Mouse (Mus musculus): ENCODE results near the gene Ptpre.

Ptpre gene

DNA sequence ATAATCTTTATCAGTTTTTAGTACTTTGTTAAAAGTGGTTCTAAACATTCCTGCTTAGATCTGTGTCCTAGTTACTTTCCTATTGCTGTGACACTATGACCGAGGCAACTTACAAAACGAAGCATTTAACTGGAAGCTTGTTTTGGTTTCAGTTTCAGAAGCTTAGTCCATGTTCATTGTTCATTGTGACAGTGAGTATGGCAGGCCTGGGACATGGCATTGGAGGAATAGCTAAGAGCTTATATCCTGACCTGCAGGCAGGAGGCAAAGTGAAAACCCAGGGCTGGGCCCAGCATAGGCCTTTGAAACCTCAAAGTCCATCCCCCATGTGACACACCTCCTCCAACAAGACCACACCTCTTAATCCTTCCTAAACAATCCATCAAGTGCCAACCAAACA is 8.2 kb upstream of the Ptpre start:
- in situ Hi-C loops (cut with MboI, MseI), result loop anchor here (25.0 kb wide), 1 partner anchor 1883 kb away; the partner anchor contains the start of gene 9430038I01Rik

- in situ Hi-C loops (cut with MboI, MseI), result loop anchor here (5.0 to 25.0 kb wide), 2 partner anchors 93 to 1878 kb away; partner anchors contain the start of gene 9430038I01Rik
These were observed 2.6 kb upstream of the Ptpre start for GRCm38 (mm10) chr7:135534548-135535189.

DNA sequence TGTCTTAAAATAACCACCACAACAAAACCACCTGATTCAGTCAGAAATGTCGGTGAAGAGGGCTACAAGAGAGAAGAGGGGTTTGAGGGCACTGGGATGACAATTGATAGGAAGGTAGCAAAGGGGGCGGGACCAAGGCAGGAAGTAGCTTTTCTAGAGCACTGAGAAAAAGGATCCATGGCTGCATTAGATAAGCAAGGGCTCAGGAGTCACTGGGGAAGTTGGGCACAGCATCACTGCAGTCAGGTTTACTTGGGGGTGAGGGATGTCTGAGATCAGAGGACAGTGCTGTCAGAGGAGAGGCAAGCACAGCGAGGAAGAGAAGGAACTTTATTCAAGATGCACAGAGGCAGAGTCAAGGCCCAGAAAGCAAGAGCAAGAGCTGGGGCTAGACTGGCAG is 1.4 kb upstream of the Ptpre start:
- in situ Hi-C loops (cut with MboI, MseI), result loop anchor here (5.0 to 25.0 kb wide), 2 partner anchors 91 to 1876 kb away; partner anchors contain the start of gene 9430038I01Rik

- in situ Hi-C loops (cut with MboI, MseI), result loop anchor here (5.0 to 25.0 kb wide), 2 partner anchors 89 to 1874 kb away; partner anchors contain the start of gene 9430038I01Rik
These were observed 864 bp downstream of the Ptpre start for GRCm38 (mm10) chr7:135537948-135538741.

DNA sequence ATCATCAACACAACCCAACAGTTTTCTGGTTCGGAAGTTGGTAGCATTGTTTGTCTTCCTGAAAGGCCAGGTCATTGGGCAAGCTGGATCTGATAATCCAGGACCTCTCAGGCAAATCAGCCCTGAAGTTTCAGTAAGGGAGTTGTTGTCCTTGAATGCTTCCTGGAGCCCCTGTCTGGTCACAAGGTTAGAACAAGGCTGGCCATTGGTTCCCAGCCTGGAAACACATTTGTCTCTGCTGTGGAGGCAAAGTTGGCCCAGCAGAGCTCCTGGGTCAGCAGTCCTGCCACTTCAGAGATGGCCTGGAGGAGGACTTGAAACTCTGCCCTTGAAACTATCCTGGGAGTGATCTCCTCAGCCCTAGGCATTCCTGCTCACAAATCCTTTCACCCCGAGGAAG is 2.1 kb downstream of the Ptpre start:
- in situ Hi-C loops (cut with MboI, MseI), result loop anchor here (5.0 to 25.0 kb wide), 2 partner anchors 88 to 1873 kb away; partner anchors contain the start of gene 9430038I01Rik

DNA sequence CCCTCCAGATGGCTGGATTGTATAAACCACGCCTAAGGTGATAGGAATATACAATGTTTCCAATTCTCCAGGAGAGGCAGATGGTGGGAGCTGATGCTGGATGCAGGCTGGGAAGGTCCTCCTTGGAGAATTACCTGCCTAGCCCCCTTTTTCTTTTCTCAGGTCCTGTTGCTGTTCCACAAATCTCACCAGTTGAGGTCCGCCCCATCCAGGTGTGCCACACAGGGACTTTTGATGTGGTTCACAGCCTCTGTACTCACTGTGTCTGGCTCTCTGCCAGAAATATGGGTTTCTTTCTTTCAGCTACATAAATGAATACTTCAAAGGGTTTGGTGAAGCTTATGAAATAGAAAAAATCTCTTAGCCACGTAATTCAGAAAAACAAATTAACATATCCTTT is 5.0 kb downstream of the Ptpre start:
- in situ Hi-C loops (cut with MboI, MseI), result loop anchor here (25.0 kb wide), 1 partner anchor 1870 kb away; the partner anchor contains the start of gene 9430038I01Rik

- in situ Hi-C loops (cut with MboI, MseI), result loop anchor here (25.0 kb wide), 1 partner anchor 1869 kb away; the partner anchor contains the start of gene 9430038I01Rik
These were observed 5.8 kb downstream of the Ptpre start for GRCm38 (mm10) chr7:135543033-135543432.

DNA sequence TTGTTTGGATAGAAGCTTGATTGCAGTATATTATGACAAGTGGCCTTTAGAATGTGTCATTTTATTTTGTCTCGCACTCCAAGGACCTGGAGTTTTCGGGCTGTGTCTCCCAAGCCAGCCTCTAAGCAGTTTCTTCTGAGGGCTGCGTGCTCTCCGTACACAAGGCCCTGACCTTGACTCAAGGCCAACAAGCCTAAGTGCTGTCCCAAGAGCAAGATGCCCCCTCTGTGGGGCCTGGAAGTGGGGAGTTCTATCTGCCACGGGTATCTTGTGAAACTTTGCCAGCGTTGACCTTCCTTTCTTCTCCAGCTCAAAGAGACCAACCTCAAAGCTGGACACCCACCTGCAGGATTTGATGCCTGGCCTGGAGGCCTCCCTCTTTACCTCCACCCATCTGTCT is 7.0 kb downstream of the Ptpre start:
- in situ Hi-C loops (cut with MboI, MseI), result loop anchor here (25.0 kb wide), 1 partner anchor 1868 kb away; the partner anchor contains the start of gene 9430038I01Rik

DNA sequence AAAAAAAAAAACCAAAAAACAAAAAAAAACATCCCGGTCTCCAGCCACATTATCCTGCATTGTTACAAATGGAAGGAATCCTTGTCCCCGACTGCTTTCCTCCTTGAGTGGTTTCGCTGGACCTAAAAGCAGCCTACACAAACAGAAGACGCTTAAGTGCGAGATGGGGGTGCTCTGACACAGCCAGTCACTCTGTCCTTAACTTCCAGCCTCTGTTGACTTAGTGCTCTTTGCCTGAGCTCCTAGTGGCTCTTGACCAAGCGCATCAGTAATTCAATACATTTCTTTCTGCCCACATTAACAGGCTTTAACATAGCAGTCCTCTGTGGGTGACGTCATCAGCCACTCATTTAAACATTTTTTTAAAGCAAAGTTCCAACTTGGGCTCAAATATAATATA is 8.7 kb downstream of the Ptpre start:
- in situ Hi-C loops (cut with MboI, MseI), result loop anchor here (25.0 kb wide), 1 partner anchor 1866 kb away; the partner anchor contains the start of gene 9430038I01Rik

DNA sequence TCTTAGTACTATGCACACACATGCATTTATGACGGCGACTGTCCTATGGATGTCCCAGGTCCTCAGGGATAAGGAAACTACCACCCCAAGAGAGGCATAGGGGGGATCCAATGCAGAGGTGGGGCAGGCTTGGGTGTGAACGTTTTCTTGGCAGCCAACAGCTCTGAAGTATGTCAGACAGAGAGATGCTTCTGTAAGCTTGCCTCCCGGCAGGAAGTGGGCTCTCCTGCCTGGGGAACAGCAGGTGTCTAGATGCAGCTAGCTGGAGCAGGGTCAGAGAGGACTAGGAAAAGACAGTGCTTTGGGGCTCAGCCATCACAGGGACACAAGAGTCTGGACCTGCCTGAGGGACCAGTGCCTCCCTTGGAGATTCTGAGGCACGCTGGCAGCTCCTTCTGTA is 9.2 kb downstream of the Ptpre start:
- in situ Hi-C loops (cut with MboI, MseI), result loop anchor here (25.0 kb wide), 1 partner anchor 1866 kb away; the partner anchor contains the start of gene 9430038I01Rik

GRCm38 (mm10) chr7:135548434-135548833 is 11.2 kb downstream of the Ptpre start:
- in situ Hi-C loops (cut with MboI, MseI), result loop anchor here (25.0 kb wide), 1 partner anchor 1864 kb away; the partner anchor contains the start of gene 9430038I01Rik

DNA sequence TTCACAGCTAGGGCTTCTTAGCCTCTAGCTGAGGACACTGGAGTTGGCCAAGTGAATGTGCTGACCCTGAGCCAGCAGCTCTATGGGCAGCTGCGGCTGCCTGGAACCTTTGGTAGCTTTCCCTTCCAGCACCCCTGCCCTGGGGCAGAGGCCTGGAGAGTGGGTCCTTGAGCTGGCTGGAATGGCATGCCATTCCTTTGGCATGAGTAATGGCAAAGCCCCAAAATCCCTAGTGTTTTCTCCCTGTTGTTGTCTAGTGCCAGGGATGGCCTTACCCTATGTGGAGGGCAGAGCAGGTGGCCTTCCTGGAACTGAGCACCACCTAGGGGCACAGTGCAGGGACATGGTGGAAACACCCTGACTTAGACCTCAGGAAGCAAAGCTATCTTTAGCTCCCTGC is 14.3 kb downstream of the Ptpre start:
- in situ Hi-C loops (cut with MboI, MseI), result no loop called here

DNA sequence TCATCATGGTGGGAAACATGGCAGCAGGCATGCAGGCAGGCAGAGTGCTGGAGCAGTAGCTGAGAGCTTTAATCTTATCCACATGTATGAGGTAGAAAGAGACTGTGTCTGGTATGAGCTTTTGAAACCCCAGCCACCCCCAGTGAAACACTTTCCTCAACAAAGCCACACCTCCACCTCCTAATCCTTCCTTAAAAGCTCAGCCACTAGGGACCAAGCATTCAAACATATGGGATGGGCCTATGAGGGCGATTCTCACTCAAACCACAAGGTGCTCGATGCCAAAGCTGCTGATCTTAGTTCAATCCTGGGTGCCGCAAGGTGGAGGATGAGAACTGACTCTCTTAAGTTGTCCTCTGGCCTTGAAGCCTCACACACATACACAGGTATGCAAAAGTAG is 16.3 kb downstream of the Ptpre start:
- in situ Hi-C loops (cut with MboI, MseI), result no loop called here

DNA sequence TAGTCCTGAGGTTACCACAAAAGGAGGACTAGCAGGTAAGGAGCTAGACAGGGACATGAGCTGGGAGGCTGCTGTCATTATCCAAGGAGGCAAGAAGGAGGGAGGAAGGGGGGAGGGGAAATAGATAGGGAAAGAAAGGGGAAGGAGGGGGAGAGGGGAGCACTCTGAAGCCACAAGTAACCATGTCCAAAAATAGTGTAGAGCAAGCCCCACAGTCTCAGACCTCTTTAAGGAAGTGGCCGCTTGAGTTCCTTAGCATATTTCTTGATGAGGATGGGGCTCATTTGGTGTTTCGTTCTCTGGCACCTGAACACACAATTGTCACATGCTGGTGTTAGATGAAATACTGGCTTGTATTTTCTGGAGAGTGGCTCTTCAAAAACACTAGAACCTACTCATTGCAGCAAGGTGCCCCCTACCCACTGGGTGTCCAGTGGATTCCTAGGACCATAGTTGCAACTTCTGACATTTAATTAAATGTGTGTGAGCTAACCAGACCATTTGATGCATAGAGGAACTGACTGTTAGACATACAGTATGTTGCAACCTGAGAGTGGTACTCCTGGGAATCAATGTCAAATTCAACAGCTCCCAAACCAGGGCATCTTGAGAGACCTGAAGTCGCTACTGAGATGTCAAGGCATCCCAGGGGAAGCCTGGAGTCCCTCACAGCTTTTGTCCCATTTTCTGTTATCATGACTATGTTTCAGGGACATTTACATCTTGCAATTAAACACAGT is 19.6 kb downstream of the Ptpre start:
- in situ Hi-C loops (cut with MboI, MseI), result no loop called here

DNA sequence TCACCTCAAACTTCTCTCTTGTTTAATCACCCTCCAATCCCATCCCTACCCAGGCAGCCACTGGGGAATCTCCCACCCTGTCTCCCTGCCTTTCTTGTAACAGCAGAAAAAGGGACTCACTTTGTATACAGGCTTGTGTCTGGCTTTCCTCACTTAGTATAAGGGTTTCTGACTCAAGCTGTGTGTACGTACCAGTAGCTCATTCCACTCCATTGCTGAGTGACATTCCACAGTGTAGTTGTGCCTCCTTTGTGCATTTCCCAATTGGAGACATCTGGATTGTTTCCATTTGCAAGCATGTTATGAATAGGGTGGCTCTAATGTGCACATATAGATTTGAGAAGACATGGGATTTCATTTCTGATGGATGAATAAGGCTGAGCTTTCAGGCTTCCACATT is 23.0 kb downstream of the Ptpre start:
- in situ Hi-C loops (cut with MboI, MseI), result no loop called here

GRCm38 (mm10) chr7:135564022-135564421 is 26.7 kb downstream of the Ptpre start:
- in situ Hi-C loops (cut with MboI, MseI), result no loop called here

DNA sequence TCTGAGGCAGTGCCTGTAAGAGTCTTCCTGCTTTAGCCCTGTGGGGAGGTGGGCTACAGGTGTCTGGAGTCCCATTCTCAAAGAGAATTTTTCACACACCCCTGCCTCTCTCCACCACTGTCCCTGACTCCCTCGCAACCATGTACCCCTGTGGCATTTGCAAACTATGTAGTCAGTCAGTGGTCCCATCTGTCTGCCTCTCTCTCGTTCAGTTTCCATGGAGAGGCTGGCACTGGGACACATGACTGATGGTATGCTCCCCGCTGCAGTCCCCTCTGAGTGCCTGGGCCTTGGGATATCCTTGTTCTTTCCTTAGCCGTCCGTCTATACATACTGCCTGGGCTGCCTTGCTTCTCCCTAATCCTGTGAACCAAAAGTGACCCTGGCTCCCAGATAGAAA is 28.7 kb downstream of the Ptpre start:
- in situ Hi-C loops (cut with MboI, MseI), result no loop called here

- in situ Hi-C loops (cut with MboI, MseI), result no loop called here
These were observed 30.3 kb downstream of the Ptpre start for GRCm38 (mm10) chr7:135567582-135567981.

DNA sequence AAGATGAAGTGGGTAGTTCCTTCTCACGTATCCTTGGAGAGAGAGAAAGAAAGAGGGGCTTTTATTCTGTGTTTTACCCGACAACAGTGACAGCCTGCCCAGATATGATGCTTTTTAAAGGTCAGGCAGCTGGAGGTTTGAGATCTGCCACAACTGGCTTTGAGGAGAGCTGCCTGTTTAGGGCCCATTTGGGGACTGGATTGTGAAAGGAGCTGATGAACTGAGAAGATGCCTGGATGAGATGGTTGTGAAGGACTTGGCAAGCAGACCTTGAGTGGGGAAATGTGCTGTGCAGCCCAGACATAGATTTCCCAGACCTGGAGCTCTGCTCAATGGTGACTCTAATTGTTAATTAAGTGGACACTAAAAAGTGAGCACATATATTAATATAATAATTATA is 31.3 kb downstream of the Ptpre start:
- in situ Hi-C loops (cut with MboI, MseI), result no loop called here

- in situ Hi-C loops (cut with MboI, MseI), result no loop called here
These were observed 34.1 kb downstream of the Ptpre start for GRCm38 (mm10) chr7:135571392-135571791.

DNA sequence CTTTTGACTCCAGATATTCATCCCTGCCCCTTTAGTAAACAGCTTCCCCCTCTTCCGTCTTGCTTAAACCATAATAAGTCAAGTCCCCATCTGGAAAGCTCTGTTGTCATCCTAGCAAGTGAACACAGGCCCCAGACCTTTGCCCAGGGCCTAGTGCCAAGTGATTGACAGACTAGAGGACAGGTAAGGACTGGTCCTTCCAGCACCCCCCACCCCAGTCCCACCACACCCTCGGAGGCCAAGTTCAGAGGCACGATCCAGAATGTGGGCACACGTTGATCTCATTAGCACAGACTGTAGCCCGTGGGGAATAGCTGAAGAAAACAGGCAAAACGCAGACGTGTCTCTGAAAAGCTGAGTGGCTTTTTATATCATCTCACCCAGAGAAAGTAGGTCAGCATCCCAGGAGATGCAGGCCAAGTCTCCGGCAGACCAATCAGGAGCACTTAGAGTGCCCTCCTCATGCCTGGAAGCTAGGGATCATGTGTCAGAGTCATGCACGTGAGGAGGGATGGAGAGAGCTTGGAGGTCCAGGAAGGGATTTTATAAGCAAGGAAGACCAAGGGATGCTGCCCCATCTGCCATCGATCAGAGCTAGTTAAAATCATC is 34.8 kb downstream of the Ptpre start:
- in situ Hi-C loops (cut with MboI, MseI), result no loop called here
